Mouse (Mus musculus): Measurements from ENCODE around the gene Shq1. TPM values are rescaled to one million over a fixed set of nuclear protein-coding genes. Genes with fewer than 3 reads are reported as not detected.

Shq1 gene
- polyA plus RNA-seq, 1 experiment from 2014 or later, result 27.4 TPM

GRCm38 (mm10) chr6:100660395-100660794 lies 10.6 kb downstream of the Shq1 start:
- H3K9me3 ChIP-seq, result no peaks in the 10 kb centered on the region
- H3K27ac ChIP-seq, result no peak overlapping the region
- no peak overlapping the region for H3K4me3 ChIP-seq
- DNase-seq (ENCODE audit: extremely low spot score, low spot score), result no peak
- H3K36me3 ChIP-seq (replicated peaks), result peaks cover 63% of the 10 kb centered on the region
- WGBS, result 92% methylated on average over 5 of the region's 5 CpGs
- H3K4me1 ChIP-seq, result no peaks in the 10 kb centered on the region
- no peaks in the 10 kb centered on the region for H3K27me3 ChIP-seq (ENCODE audit: poor library complexity, severe bottlenecking)

- H3K27ac ChIP-seq, result no peak overlapping the region
- H3K36me3 ChIP-seq (replicated peaks), result peaks cover 29% of the 10 kb centered on the region
- H3K27me3 ChIP-seq (ENCODE audit: poor library complexity, severe bottlenecking), result no peaks in the 10 kb centered on the region
- no peak overlapping the region for H3K4me3 ChIP-seq
- 74% methylated on average over 3 of the region's 3 CpGs for WGBS
- DNase-seq (ENCODE audit: extremely low spot score, low spot score), result no peak
- no peaks in the 10 kb centered on the region for H3K9me3 ChIP-seq
- H3K4me1 ChIP-seq, result no peaks in the 10 kb centered on the region
Observed at GRCm38 (mm10) chr6:100652535-100652934, 18.4 kb downstream of the Shq1 start.

GRCm38 (mm10) chr6:100647196-100647595 lies 23.8 kb downstream of the Shq1 start:
- Histone ChIP-seq H3K36me3 (replicated peaks) (peaks cover 21% of the 10 kb centered on the region; the same call in 1 of the 2 replicates), H3K4me3 (no peak overlapping the region), H3K27ac (no peak overlapping the region), H3K27me3 (ENCODE audit: poor library complexity, severe bottlenecking) (no peaks in the 10 kb centered on the region), H3K9me3 (no peaks in the 10 kb centered on the region), H3K4me1 (no peaks in the 10 kb centered on the region)
- 83% methylated on average over 5 of the region's 5 CpGs for WGBS
- no peak for DNase-seq (ENCODE audit: extremely low spot score, low spot score)

GRCm38 (mm10) chr6:100645469-100646201 lies 25.3 kb downstream of the Shq1 start:
- H3K27ac ChIP-seq, result no peak overlapping the region
- H3K4me1 ChIP-seq, result no peaks in the 10 kb centered on the region
- H3K9me3 ChIP-seq, result no peaks in the 10 kb centered on the region
- 85% methylated on average over 11 of the region's 11 CpGs for WGBS
- no peak for DNase-seq (ENCODE audit: extremely low spot score, low spot score)
- no peak overlapping the region for H3K4me3 ChIP-seq
- no peaks in the 10 kb centered on the region for H3K27me3 ChIP-seq (ENCODE audit: poor library complexity, severe bottlenecking)
- H3K36me3 ChIP-seq (replicated peaks), result peaks cover 19% of the 10 kb centered on the region; the same call in 1 of the 2 replicates

- Histone ChIP-seq H3K9me3 (no peaks in the 10 kb centered on the region), H3K27ac (no peak overlapping the region), H3K36me3 (replicated peaks) (peaks cover 12% of the 10 kb centered on the region; the same call in 1 of the 2 replicates), H3K27me3 (ENCODE audit: poor library complexity, severe bottlenecking) (no peaks in the 10 kb centered on the region), H3K4me1 (no peaks in the 10 kb centered on the region), H3K4me3 (no peak overlapping the region)
- no peak for DNase-seq (ENCODE audit: extremely low spot score, low spot score)
- 93% methylated on average over 15 of the region's 15 CpGs for WGBS
Observed at GRCm38 (mm10) chr6:100644631-100645030, 26.3 kb downstream of the Shq1 start.

GRCm38 (mm10) chr6:100642786-100643185 lies 28.2 kb downstream of the Shq1 start:
- H3K27me3 ChIP-seq (ENCODE audit: poor library complexity, severe bottlenecking), result no peaks in the 10 kb centered on the region
- H3K9me3 ChIP-seq, result no peaks in the 10 kb centered on the region
- H3K4me1 ChIP-seq, result no peaks in the 10 kb centered on the region
- H3K4me3 ChIP-seq, result no peak overlapping the region
- H3K36me3 ChIP-seq (replicated peaks), result peaks cover 7% of the 10 kb centered on the region; the same call in 1 of the 2 replicates
- H3K27ac ChIP-seq, result no peak overlapping the region
- WGBS, result 93% methylated on average over 2 of the region's 2 CpGs
- DNase-seq (ENCODE audit: extremely low spot score, low spot score), result no peak

GRCm38 (mm10) chr6:100640591-100640990 lies 30.4 kb downstream of the Shq1 start:
- H3K27ac ChIP-seq, result no peak overlapping the region
- H3K27me3 ChIP-seq (ENCODE audit: poor library complexity, severe bottlenecking), result no peaks in the 10 kb centered on the region
- H3K9me3 ChIP-seq, result no peaks in the 10 kb centered on the region
- H3K4me1 ChIP-seq, result no peaks in the 10 kb centered on the region
- no peak for DNase-seq (ENCODE audit: extremely low spot score, low spot score)
- 97% methylated on average over 1 of the region's 1 CpGs for WGBS
- peaks cover 13% of the 10 kb centered on the region for H3K36me3 ChIP-seq (replicated peaks)
- H3K4me3 ChIP-seq, result no peak overlapping the region

- 90% methylated on average over 6 of the region's 6 CpGs for WGBS
- Histone ChIP-seq H3K4me1 (no peaks in the 10 kb centered on the region), H3K27me3 (ENCODE audit: poor library complexity, severe bottlenecking) (no peaks in the 10 kb centered on the region), H3K27ac (no peak overlapping the region), H3K4me3 (no peak overlapping the region), H3K9me3 (no peaks in the 10 kb centered on the region), H3K36me3 (replicated peaks) (peaks cover 54% of the 10 kb centered on the region)
- DNase-seq (ENCODE audit: extremely low spot score, low spot score), result no peak
Observed at GRCm38 (mm10) chr6:100629086-100629485, 41.9 kb downstream of the Shq1 start.

GRCm38 (mm10) chr6:100628223-100628622 lies 42.7 kb downstream of the Shq1 start:
- Histone ChIP-seq H3K27me3 (ENCODE audit: poor library complexity, severe bottlenecking) (no peaks in the 10 kb centered on the region), H3K36me3 (replicated peaks) (peaks cover 54% of the 10 kb centered on the region), H3K4me3 (no peak overlapping the region), H3K27ac (no peak overlapping the region), H3K4me1 (no peaks in the 10 kb centered on the region), H3K9me3 (no peaks in the 10 kb centered on the region)
- DNase-seq (ENCODE audit: extremely low spot score, low spot score), result no peak
- 83% methylated on average over 3 of the region's 3 CpGs for whole genome bisulfite sequencing

- H3K27ac ChIP-seq, result no peak overlapping the region
- H3K4me1 ChIP-seq, result no peaks in the 10 kb centered on the region
- H3K9me3 ChIP-seq, result no peaks in the 10 kb centered on the region
- 92% methylated on average over 2 of the region's 2 CpGs for WGBS
- no peaks in the 10 kb centered on the region for H3K27me3 ChIP-seq (ENCODE audit: poor library complexity, severe bottlenecking)
- H3K36me3 ChIP-seq (replicated peaks), result peaks cover 36% of the 10 kb centered on the region
- no peak overlapping the region for H3K4me3 ChIP-seq
- DNase-seq (ENCODE audit: extremely low spot score, low spot score), result no peak
Observed at GRCm38 (mm10) chr6:100623922-100624321, 47.0 kb downstream of the Shq1 start.

- Histone ChIP-seq H3K27ac (no peak overlapping the region), H3K4me3 (no peak overlapping the region), H3K36me3 (replicated peaks) (peaks cover 28% of the 10 kb centered on the region), H3K4me1 (no peaks in the 10 kb centered on the region), H3K9me3 (no peaks in the 10 kb centered on the region), H3K27me3 (ENCODE audit: poor library complexity, severe bottlenecking) (no peaks in the 10 kb centered on the region)
- WGBS, result 84% methylated on average over 2 of the region's 2 CpGs
- no peak for DNase-seq (ENCODE audit: extremely low spot score, low spot score)
Observed at GRCm38 (mm10) chr6:100622861-100623507, 48.0 kb downstream of the Shq1 start.

- Histone ChIP-seq H3K4me1 (no peaks in the 10 kb centered on the region), H3K36me3 (replicated peaks) (peaks cover 9% of the 10 kb centered on the region), H3K27me3 (ENCODE audit: poor library complexity, severe bottlenecking) (no peaks in the 10 kb centered on the region), H3K4me3 (no peak overlapping the region), H3K27ac (no peak overlapping the region), H3K9me3 (no peaks in the 10 kb centered on the region)
- WGBS, result 81% methylated on average over 3 of the region's 3 CpGs
- DNase-seq (ENCODE audit: extremely low spot score, low spot score), result no peak
Observed at GRCm38 (mm10) chr6:100620411-100620810, 50.5 kb downstream of the Shq1 start.

- DNase-seq (ENCODE audit: extremely low spot score, low spot score), result no peak
- no peak overlapping the region for H3K4me3 ChIP-seq
- H3K4me1 ChIP-seq, result no peaks in the 10 kb centered on the region
- no peaks in the 10 kb centered on the region for H3K9me3 ChIP-seq
- no peaks in the 10 kb centered on the region for H3K27me3 ChIP-seq (ENCODE audit: poor library complexity, severe bottlenecking)
- no peak overlapping the region for H3K27ac ChIP-seq
- WGBS, result 94% methylated on average over 7 of the region's 7 CpGs
- peaks cover 4% of the 10 kb centered on the region; the same call in 1 of the 2 replicates for H3K36me3 ChIP-seq (replicated peaks)
Observed at GRCm38 (mm10) chr6:100619309-100619708, 51.6 kb downstream of the Shq1 start.
